Mouse (Mus musculus): ENCODE results near the gene Lrrfip1. TPM values are rescaled to one million over a fixed set of nuclear protein-coding genes. Genes with fewer than 3 reads are reported as not detected.

Gene Lrrfip1
- polyA plus RNA-seq, 1 experiment from 2014 or later: 27.6 TPM

DNA sequence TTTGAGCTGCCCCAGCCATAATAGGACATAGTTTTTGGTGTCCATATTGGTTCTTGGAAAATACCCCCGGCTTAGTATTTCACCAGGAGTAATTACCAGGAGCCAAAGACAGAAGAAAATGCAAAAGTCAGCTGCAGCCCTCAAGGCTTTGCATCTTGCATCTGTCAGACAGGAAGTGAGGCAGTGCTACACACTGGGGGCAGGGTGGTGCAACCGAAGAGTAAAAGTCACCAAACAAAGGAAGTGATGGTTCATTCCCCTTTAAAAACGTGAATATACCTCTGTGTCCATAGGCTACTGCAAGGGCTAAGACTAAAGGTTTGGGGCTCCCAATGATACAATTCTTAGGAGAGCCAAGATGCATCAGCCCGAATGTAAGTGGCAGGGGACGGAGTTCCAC, 98.0 kb downstream of the Lrrfip1 start:
- no peaks in the 10 kb centered on the region for H3K27me3 ChIP-seq (replicated peaks)
- H3K9me3 ChIP-seq: no peaks in the 10 kb centered on the region
- H3K4me2 ChIP-seq (replicated peaks): no peak overlapping the region

DNA sequence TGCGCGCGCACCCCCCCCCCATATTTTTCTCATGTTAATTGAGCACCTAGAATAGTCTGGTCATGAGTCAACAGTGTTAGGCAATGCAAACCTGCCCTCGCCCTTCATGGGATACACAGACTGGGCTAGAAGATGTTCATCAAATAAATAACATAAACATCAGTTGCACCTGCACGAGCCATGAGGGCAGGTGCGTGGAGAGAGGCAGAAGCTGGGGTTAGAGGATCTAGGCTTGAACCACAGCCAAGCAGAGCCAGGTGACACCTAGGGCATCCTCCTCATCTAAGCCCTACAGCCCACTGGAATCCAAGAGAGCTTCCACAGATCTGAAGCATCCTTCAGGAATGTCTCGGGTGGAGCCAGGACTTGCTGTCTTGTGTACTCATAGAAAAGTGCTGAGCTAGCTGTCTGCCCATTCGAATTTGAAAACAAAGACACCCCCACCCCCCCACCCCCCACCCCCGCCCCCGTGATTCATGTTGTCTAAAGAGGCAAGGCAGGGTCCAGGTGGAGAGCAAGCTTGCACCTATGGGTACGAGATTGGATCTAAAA, 98.8 kb downstream of the Lrrfip1 start:
- Histone ChIP-seq H3K4me2 (replicated peaks) (no peak overlapping the region), H3K4me3 (no peak overlapping the region), H3K27ac (no peak overlapping the region), H3K4me1 (no peaks in the 10 kb centered on the region), H3K9ac (no peak overlapping the region), H3K27me3 (replicated peaks) (no peaks in the 10 kb centered on the region), H3K9me3 (no peaks in the 10 kb centered on the region), H3K36me3 (no peaks in the 10 kb centered on the region)
- no peak for ATAC-seq (ENCODE audit: low FRiP score, low read depth)
- 92% methylated on average over 11 of the region's 11 CpGs for WGBS

More for the DNA sequence above, 98.0 kb downstream of the Lrrfip1 start:
- Histone ChIP-seq H3K9ac (no peak overlapping the region), H3K4me1 (no peaks in the 10 kb centered on the region), H3K4me3 (no peak overlapping the region), H3K36me3 (no peaks in the 10 kb centered on the region), H3K27ac (no peak overlapping the region)
- 85% methylated on average over 5 of the region's 5 CpGs for WGBS
- no peak for ATAC-seq (ENCODE audit: low FRiP score, low read depth)

DNA sequence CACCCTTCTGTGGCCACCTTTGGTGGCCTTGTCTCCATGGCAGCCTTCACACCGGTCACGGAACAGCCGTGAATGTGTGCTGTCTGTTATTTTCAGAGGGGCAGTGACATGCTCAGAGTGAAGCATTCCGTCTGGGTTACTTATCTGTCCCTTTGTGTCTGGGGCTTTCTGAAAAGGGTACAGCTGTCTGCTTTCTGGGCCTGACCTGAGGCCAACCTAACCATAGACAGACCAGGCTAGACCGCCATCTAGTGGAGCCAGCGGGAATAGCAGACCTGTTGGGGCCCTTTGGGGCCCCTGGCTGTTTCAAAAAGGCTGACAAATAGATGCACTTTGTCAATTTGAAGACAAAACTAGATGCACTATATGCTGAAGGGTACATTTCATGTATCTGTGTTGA, 100.3 kb downstream of the Lrrfip1 start:
- H3K4me1 ChIP-seq: no peaks in the 10 kb centered on the region
- H3K4me2 ChIP-seq (replicated peaks): no peak overlapping the region
- H3K4me3 ChIP-seq: no peak overlapping the region
- no peak overlapping the region for H3K9ac ChIP-seq
- peak; percentile 77 for ATAC-seq (ENCODE audit: low FRiP score, low read depth)
- no peak overlapping the region for H3K27ac ChIP-seq
- WGBS: 7% methylated on average over 6 of the region's 6 CpGs
- no peaks in the 10 kb centered on the region for H3K36me3 ChIP-seq
- no peaks in the 10 kb centered on the region for H3K9me3 ChIP-seq
- no peaks in the 10 kb centered on the region for H3K27me3 ChIP-seq (replicated peaks)

DNA sequence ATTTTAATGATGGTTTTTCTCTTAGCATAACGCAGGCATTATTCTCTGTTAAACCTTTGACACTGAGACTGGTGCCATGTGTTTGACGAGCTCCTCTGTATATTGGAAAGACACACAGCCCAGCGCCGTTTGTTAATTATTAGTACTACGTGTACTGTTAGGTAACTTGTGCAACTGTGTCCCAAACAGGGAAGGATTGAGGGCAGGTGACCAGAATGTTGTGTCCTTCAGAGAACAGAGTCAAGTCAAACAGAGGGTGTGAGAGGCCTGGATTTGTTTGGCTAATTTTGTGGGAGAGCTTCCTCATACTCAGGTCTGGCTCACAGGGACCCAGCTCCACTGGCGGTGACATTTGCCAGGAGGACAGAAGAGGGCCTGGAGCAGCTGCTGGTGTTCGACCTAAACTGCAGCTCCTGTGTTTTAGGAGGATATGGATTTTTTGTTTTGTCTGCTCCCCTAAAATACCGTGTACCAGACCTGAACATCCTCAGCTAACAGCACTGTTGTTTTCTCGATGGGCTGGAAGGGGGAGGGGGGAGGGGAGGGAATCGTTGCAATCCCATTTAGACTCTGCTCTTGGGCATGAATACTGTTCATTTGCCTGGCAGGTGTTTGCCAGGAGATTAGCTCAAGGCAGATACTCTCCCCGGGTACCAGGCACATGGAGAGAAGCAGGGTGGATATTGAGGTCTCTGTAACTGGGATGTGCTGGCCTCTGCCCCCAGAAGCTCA, 103.3 kb downstream of the Lrrfip1 start:
- no peak overlapping the region for H3K27ac ChIP-seq
- H3K4me3 ChIP-seq: no peak overlapping the region
- H3K27me3 ChIP-seq (replicated peaks): no peaks in the 10 kb centered on the region
- WGBS: 83% methylated on average over 11 of the region's 11 CpGs
- no peak for ATAC-seq (ENCODE audit: low FRiP score, low read depth)
- no peak overlapping the region for H3K9ac ChIP-seq
- no peaks in the 10 kb centered on the region for H3K4me1 ChIP-seq
- H3K4me2 ChIP-seq (replicated peaks): no peak overlapping the region
- H3K9me3 ChIP-seq: no peaks in the 10 kb centered on the region
- peaks cover 10% of the 10 kb centered on the region; the same call in 1 of the 2 replicates for H3K36me3 ChIP-seq

DNA sequence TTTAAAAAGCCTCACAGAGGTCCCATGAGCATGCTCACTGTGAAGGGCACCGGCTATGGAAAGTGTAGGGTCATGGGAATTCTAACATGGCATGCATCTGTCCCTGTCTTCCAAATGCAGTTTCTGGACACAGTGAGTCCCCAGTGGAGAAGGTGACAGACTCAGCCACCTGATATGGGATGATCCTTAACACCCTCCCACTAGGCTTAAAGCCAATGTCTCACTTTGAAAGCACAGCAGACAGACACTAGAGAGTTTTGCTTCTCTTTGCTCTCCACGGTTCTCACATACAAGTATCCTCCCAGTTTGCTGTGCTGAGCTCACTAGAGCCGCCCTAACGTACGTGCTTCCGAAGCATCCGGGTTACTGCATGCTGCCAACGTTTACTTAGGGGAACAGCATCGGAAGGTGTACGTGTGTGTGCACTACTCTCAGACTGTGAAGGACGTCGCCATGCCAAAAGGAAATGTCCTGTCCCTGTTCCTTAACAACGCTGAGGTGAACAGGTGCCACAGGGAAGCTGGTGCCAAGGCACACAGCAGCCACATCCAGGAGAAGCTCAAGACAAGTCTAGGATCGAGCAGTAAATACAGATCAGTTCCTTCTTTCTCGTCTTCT, 104.9 kb downstream of the Lrrfip1 start:
- no peak overlapping the region for H3K4me3 ChIP-seq
- H3K9ac ChIP-seq: no peak overlapping the region
- no peak overlapping the region for H3K4me2 ChIP-seq (replicated peaks)
- ATAC-seq (ENCODE audit: low FRiP score, low read depth): no peak
- WGBS: 93% methylated on average over 15 of the region's 15 CpGs
- no peaks in the 10 kb centered on the region for H3K27me3 ChIP-seq (replicated peaks)
- no peaks in the 10 kb centered on the region for H3K4me1 ChIP-seq
- peaks cover 10% of the 10 kb centered on the region; the same call in 1 of the 2 replicates for H3K36me3 ChIP-seq
- H3K27ac ChIP-seq: no peak overlapping the region
- no peaks in the 10 kb centered on the region for H3K9me3 ChIP-seq

DNA sequence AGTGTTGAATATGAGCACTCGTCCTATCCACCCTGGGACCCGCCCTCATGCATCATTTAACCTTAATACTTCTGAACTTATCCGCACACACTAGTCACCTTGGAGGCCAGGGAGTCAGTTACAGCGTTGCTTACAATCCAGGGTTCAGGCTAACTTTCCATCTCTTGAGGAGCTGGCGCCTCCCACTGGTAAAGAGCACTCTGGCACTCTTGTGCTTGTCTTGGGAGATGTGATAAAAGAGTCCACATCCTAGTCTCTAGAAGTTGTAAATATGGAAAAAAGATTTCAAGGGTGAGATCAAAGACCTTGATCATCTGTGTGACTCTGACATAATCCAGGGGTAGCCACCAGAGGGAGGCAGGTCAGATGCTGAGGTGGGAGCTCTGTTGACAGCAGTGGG, 109.0 kb downstream of the Lrrfip1 start:
- no peaks in the 10 kb centered on the region for H3K4me1 ChIP-seq
- WGBS: 69% methylated on average over 5 of the region's 5 CpGs
- H3K36me3 ChIP-seq: peaks cover 16% of the 10 kb centered on the region; the same call in 1 of the 2 replicates
- H3K9me3 ChIP-seq: no peaks in the 10 kb centered on the region
- no peaks in the 10 kb centered on the region for H3K27me3 ChIP-seq (replicated peaks)
- ATAC-seq (ENCODE audit: low FRiP score, low read depth): no peak
- no peak overlapping the region for H3K4me2 ChIP-seq (replicated peaks)
- H3K4me3 ChIP-seq: no peak overlapping the region
- no peak overlapping the region for H3K27ac ChIP-seq
- H3K9ac ChIP-seq: no peak overlapping the region

DNA sequence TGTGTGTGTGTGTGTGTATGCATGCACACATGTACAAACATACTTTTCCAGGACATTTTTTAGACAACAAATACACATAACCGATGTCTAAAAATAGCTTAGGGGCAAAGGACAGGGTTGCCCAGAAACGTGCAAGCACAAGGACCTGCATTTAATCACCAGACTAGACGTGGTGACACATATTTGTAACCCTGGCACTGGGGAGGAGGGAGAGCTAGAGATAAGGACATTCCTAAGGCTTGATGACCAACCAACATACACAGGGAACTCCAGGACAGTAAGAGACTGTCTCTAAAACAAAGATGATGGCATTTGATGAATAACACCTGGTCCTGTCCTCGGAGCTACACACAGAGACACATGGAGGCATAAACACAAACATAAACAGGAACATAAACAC, 110.8 kb downstream of the Lrrfip1 start:
- H3K4me2 ChIP-seq (replicated peaks): no peak overlapping the region
- H3K9me3 ChIP-seq: no peaks in the 10 kb centered on the region
- no peak overlapping the region for H3K4me3 ChIP-seq
- no peak overlapping the region for H3K27ac ChIP-seq
- H3K36me3 ChIP-seq: peaks cover 21% of the 10 kb centered on the region; the same call in 1 of the 2 replicates
- 76% methylated on average over 4 of the region's 4 CpGs for WGBS
- H3K4me1 ChIP-seq: no peaks in the 10 kb centered on the region
- H3K27me3 ChIP-seq (replicated peaks): no peaks in the 10 kb centered on the region
- H3K9ac ChIP-seq: no peak overlapping the region
- ATAC-seq (ENCODE audit: low FRiP score, low read depth): no peak

DNA sequence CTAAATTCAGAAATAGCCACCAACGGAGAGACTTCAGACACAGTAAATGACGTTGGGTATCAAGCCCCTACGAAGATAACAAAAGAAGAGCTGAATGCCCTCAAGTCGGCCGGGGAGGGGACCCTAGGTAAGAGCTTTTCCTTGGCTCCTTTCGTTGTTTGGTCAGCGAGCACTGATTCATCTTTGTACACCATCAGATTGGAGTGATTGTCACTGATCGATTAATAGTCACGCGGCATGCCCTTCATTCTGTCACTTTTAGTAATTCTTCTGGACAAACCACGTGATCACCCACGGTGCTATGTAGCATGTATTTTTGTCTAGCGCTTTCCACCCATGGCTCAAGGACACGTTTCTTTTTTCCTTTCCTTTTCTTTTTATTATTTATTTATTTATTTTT, 113.6 kb downstream of the Lrrfip1 start:
- H3K4me3 ChIP-seq: no peak overlapping the region
- no peaks in the 10 kb centered on the region for H3K4me1 ChIP-seq
- H3K9ac ChIP-seq: no peak overlapping the region
- no peaks in the 10 kb centered on the region for H3K9me3 ChIP-seq
- no peak for ATAC-seq (ENCODE audit: low FRiP score, low read depth)
- 91% methylated on average over 14 of the region's 14 CpGs for WGBS
- peaks cover 20% of the 10 kb centered on the region for H3K36me3 ChIP-seq
- no peak overlapping the region for H3K4me2 ChIP-seq (replicated peaks)
- H3K27me3 ChIP-seq (replicated peaks): no peaks in the 10 kb centered on the region
- H3K27ac ChIP-seq: no peak overlapping the region

DNA sequence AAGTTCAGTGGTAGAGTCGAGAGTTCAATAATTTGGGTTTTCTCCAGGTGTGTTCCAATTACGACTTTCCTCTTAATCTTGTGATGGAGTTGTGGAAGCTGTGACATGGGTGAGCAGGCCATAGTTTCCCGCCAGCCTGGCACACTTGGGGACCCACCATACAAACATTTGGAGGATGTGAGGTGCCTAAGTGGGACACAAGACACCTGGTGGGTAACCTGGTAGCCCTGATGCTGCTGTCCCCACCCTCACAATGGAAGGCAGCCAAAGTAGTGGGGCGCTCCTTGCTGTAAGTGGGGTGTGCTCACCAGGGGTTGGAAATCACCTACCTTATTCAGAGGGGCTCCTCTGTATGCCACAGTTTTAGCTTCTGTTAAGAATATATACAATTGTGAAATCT, 114.1 kb downstream of the Lrrfip1 start:
- H3K27me3 ChIP-seq (replicated peaks): no peaks in the 10 kb centered on the region
- H3K27ac ChIP-seq: no peak overlapping the region
- H3K36me3 ChIP-seq: peaks cover 20% of the 10 kb centered on the region
- H3K4me2 ChIP-seq (replicated peaks): no peak overlapping the region
- no peak overlapping the region for H3K4me3 ChIP-seq
- H3K9ac ChIP-seq: no peak overlapping the region
- no peaks in the 10 kb centered on the region for H3K4me1 ChIP-seq
- no peak for ATAC-seq (ENCODE audit: low FRiP score, low read depth)
- no peaks in the 10 kb centered on the region for H3K9me3 ChIP-seq
- 96% methylated on average over 4 of the region's 4 CpGs for WGBS

DNA sequence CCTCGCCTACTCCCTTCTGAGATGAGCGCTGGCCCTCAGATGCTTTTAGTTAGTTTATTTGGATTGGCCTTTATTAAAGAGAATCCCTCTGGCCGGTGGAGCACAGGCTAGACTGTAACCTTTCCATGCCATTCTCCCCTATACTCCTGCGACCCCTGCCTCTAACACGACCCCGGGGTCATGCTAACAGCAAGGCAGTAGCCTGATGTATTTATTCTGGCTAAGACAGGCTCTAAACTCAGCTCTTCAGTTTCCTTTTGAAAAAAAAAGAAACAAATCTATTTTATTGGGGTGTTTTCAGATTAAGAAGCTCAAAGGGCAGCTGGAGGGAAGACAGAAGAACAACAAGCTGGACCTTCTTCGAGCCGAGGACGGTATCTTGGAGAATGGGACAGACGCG, 123.6 kb downstream of the Lrrfip1 start:
- no peak overlapping the region for H3K9ac ChIP-seq
- H3K4me3 ChIP-seq: no peak overlapping the region
- H3K27me3 ChIP-seq (replicated peaks): no peaks in the 10 kb centered on the region
- no peaks in the 10 kb centered on the region for H3K9me3 ChIP-seq
- H3K4me1 ChIP-seq: no peaks in the 10 kb centered on the region
- 83% methylated on average over 11 of the region's 11 CpGs for WGBS
- no peak overlapping the region for H3K4me2 ChIP-seq (replicated peaks)
- H3K36me3 ChIP-seq: peaks cover 18% of the 10 kb centered on the region
- no peak overlapping the region for H3K27ac ChIP-seq
- ATAC-seq (ENCODE audit: low FRiP score, low read depth): no peak

DNA sequence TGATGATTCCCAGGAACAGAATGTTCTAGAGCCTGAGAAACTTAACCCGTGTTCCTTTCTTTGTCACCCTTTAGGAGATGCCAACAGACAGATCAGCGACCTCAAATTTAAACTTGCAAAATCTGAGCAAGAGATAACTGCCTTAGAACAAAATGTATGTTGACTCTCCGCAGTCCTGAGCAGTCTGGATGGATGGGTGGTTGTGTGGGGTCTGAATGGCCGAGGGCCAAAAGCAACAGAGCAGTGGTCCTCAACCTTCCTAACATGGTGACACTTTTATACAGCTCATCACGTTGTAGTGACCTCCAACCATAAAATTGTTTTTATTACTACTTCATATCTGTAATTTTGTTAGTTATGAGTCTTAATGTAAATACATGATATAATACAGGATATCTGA, 124.5 kb downstream of the Lrrfip1 start:
- no peaks in the 10 kb centered on the region for H3K4me1 ChIP-seq
- no peak overlapping the region for H3K9ac ChIP-seq
- H3K36me3 ChIP-seq: peaks cover 20% of the 10 kb centered on the region
- 95% methylated on average over 5 of the region's 5 CpGs for WGBS
- no peaks in the 10 kb centered on the region for H3K9me3 ChIP-seq
- no peak for ATAC-seq (ENCODE audit: low FRiP score, low read depth)
- H3K4me3 ChIP-seq: no peak overlapping the region
- H3K4me2 ChIP-seq (replicated peaks): no peak overlapping the region
- H3K27ac ChIP-seq: no peak overlapping the region
- no peaks in the 10 kb centered on the region for H3K27me3 ChIP-seq (replicated peaks)

DNA sequence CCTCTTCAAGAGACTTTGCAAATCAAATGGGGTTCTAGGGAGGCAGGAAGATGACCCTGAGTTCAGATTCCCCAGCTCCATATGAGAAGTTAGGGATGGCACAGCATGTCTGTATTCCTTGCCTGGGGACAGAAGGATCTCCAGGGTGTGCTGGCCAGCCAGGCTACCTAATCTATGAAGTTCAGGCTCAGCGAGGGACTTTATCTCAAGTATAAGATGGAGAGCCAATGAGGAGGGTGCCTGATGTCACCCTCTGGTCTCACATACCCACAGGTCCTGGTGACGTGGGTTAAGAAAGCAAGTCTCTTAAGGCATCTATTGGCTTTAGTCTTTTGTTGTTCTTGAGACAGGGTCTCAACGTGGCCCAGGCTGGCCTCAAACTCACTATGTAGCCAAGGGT, 124.9 kb downstream of the Lrrfip1 start:
- Histone ChIP-seq H3K9me3 (peaks cover 5% of the 10 kb centered on the region; the same call in 1 of the 2 replicates), H3K4me3 (no peak overlapping the region), H3K36me3 (peaks cover 25% of the 10 kb centered on the region), H3K4me1 (no peaks in the 10 kb centered on the region), H3K27ac (no peak overlapping the region), H3K4me2 (replicated peaks) (no peak overlapping the region), H3K27me3 (replicated peaks) (no peaks in the 10 kb centered on the region), H3K9ac (no peak overlapping the region)
- WGBS: 91% methylated on average over 3 of the region's 3 CpGs
- ATAC-seq (ENCODE audit: low FRiP score, low read depth): no peak

All from neural tube, embryonic 12.5 days (tissue).